Mouse (Mus musculus) layer of hippocampus, adult 11-12 months (tissue): ENCODE data around the gene Calhm2.
"Not testable (repeated sequence)": the region's sequence is repeated elsewhere in the genome, so short reads cannot be mapped to it uniquely, and the experiment has no call there.

Experiments used
- DNase-seq: peaks from one replicate; pipeline ENCODE4 v3.0.0; 2022; ENCODE audit warnings: low spot score

The Calhm2 gene

GRCm38 (mm10) chr19:47151332-47152061, 13.4 kb upstream of the Calhm2 start:
- DNase-seq: no peak

GRCm38 (mm10) chr19:47149854-47150253, 11.8 kb upstream of the Calhm2 start:
- no peak for DNase-seq

GRCm38 (mm10) chr19:47148267-47148847, 10.3 kb upstream of the Calhm2 start:
- no peak for DNase-seq

GRCm38 (mm10) chr19:47144154-47144553, 6.1 kb upstream of the Calhm2 start, which contains the start of gene Calhm1:
Calhm1 (minus strand) TSS chr19:47144254.
- DNase-seq: no peak

GRCm38 (mm10) chr19:47142438-47142837, 4.3 kb upstream of the Calhm2 start:
- no peak for DNase-seq

GRCm38 (mm10) chr19:47139611-47140010, 1.5 kb upstream of the Calhm2 start:
- DNase-seq: not testable (repeated sequence)

- DNase-seq: peak; percentile 65
These were observed 978 bp downstream of the Calhm2 start for GRCm38 (mm10) chr19:47137051-47137581.

GRCm38 (mm10) chr19:47136170-47136569, 1.9 kb downstream of the Calhm2 start:
- no peak for DNase-seq

GRCm38 (mm10) chr19:47135568-47135967, 2.5 kb downstream of the Calhm2 start:
- no peak for DNase-seq

GRCm38 (mm10) chr19:47133161-47133560, 4.9 kb downstream of the Calhm2 start:
- DNase-seq: no peak

GRCm38 (mm10) chr19:47130551-47131125, 7.5 kb downstream of the Calhm2 start:
- no peak for DNase-seq

GRCm38 (mm10) chr19:47128835-47129234, 9.3 kb downstream of the Calhm2 start:
- no peak for DNase-seq

- no peak for DNase-seq
These were observed 9.9 kb downstream of the Calhm2 start for GRCm38 (mm10) chr19:47128164-47128563.

- no peak for DNase-seq
These were observed 15.3 kb downstream of the Calhm2 start for GRCm38 (mm10) chr19:47122802-47123201.

GRCm38 (mm10) chr19:47121054-47121453, 17.0 kb downstream of the Calhm2 start:
- DNase-seq: no peak

GRCm38 (mm10) chr19:47118634-47119033, 19.5 kb downstream of the Calhm2 start:
- no peak for DNase-seq

GRCm38 (mm10) chr19:47104641-47105271, 33.3 kb downstream of the Calhm2 start:
- no peak for DNase-seq

- DNase-seq: no peak
These were observed 37.0 kb downstream of the Calhm2 start for GRCm38 (mm10) chr19:47101080-47101479.

- DNase-seq: peak; percentile 97
These were observed 47.4 kb downstream of the Calhm2 start, which contains the start of the genes Usmg5 and Pdcd11 for GRCm38 (mm10) chr19:47090550-47091156. Usmg5 (minus strand) TSS chr19:47090647. Pdcd11 (plus strand) TSS chr19:47090768.

- DNase-seq: no peak
These were observed 48.2 kb downstream of the Calhm2 start for GRCm38 (mm10) chr19:47089718-47090525.

- DNase-seq: no peak
These were observed 49.9 kb downstream of the Calhm2 start for GRCm38 (mm10) chr19:47088226-47088625.
